Mouse (Mus musculus) kidney, adult 8-10 months (tissue): ENCODE data around the gene Olfr1417.

Experiments used
- DNase-seq, 2 experiments: peaks; one replicate each; pipeline ENCODE4 v3.0.0; 2022

Olfr1417 gene

GRCm38 (mm10) chr19:11810003-11810758 is 28.8 kb downstream of the Olfr1417 start:
- DNase-seq = no peak

- DNase-seq = no peak
Observed at GRCm38 (mm10) chr19:11808452-11808851, 30.6 kb downstream of the Olfr1417 start.

- DNase-seq = no peak
Observed at GRCm38 (mm10) chr19:11807822-11808221, 31.2 kb downstream of the Olfr1417 start.

DNA sequence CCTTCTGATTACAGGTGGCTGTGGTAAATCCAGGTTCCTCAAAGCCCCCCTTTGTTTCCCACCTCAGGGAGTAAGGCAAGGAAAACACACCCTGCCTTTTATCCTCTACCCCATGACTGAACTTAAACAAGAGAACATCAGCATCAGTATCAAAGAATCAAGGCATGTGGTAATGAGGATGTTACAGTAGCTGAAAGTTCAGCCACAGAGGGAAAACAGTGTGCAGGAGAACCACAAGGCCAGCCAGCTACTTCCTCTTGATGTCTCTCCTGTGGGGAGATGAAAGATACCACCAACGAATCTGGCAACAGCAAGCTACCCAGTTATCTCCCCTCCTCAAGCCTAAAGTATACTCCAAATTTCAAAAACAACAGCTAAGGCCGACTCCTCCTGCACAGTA is 31.8 kb downstream of the Olfr1417 start:
- no peak for DNase-seq

DNA sequence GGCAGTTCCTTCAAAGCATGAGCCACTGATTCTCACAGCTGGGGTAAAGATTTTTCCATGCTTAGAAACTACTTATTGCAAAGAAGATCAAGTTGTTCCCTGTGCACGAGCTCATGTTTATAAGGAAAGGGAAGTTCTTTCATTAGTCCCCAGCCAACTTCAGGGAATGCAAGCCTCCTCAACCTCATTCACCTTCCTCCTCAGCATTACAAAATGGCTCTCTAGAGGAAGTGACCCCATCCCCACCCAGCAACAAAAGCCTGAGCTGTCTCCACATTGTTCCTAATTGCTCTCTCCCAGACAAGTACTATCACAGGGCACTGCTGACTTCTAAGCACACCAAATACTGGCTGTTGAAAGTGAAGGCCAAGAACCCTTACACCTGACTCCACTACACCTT is 34.6 kb downstream of the Olfr1417 start:
- no peak for DNase-seq

- no peak for DNase-seq
Observed at GRCm38 (mm10) chr19:11800531-11801315, 38.3 kb downstream of the Olfr1417 start.

DNA sequence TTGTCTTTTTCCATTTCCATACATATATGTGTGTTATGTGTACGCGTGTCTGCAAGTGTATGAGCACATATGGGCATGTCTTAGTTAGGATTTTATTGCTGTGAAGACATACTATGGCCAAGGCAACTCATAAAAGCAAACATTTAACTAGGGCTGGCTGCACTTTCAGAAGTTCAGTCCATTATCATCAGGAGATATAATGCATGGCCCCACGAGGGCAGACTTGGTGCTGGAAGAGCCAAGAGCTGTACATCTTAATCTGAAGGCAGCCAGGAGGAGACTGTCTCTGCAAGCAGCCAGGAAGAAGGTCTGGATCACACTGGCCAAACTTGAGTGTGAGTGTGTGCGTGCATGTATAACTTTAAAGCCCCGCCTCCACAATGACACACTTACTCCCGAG is 44.6 kb downstream of the Olfr1417 start:
- DNase-seq = no peak

DNA sequence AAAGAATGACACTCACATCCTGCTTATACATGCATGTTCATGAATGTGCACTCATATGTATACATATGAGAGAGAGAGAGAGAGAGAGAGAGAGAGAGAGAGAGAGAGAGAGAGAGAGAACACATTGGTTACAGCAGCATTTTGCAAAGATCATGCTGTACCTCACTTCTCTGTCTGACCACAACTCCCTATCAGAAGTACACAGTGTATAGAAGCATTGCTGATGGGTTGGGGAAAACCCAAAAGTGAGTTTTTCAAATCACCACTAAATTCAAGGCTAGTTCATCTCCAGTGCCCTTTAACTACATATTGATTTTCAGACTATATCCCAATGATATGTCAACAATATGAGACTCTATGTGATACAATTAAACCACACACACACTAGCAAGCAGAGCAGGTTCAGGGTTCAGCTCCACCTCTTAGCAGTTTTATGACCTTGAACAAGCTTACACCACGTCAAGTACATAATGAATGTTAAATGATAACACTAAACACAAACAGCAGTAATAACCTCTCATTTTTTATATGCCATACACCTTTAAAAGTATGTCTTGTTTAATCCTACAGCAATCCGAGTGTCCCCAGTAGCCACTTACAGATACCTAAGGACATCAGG is 45.2 kb downstream of the Olfr1417 start:
- DNase-seq = no peak

DNA sequence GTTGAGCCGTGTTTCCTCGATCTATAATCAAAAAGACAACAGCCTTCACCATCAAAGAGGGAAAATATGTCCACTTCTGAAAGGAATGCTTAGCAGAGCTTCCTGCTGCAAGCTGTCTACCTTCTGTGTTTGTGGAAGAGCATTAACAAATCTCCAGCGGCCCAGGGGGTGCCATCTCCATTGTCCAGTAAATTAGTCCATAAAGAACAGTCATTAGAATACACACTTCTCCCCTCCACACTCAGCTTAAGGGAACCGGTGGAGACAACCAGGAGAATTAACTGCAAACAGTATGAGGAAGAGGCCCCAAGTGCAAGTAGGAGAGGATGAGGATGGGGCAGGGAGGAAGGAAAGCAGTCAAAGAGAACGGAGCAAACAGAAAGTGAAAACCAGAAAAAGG is 47.2 kb downstream of the Olfr1417 start:
- DNase-seq = no peak

- no peak for DNase-seq
Observed at GRCm38 (mm10) chr19:11788876-11789275, 50.1 kb downstream of the Olfr1417 start.

GRCm38 (mm10) chr19:11787826-11788225 is 51.2 kb downstream of the Olfr1417 start:
- no peak for DNase-seq

DNA sequence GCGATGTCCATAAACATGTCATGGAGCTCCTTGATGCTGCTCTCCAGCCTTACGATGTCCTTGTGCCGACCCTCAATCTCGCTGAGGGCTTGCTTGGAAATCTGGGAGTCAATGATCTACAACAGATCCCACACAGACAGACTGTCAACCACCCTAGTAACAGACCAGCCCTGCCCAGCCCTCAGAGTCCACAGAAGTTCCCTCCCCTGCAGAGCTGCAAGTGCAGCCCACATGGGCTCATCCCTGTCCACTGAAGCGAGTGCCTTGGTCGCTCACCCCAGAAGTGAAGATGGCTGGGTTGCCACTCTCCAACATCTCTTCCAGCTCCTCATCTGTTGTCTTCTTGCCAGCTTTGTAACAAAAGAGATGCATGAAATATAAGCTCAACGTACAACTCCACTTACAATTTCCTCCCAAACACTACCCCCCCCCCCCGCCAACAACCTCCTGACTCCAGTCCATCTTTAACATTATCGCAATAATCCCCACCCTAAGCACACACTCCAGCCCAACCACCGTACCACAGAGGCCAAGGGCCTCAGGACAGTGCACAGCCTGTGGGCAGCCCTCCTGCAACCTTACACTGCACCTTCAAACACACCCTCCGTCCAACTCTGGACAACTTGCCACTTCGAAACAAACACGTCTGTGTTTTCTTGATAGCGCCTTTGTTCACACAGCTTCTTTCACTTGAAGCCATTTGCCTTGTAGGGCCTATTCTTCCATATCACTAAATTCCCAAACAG is 53.4 kb downstream of the Olfr1417 start:
- no peak for DNase-seq

- DNase-seq = peak; percentile 29 to 75
Observed at GRCm38 (mm10) chr19:11777191-11777865, 61.7 kb downstream of the Olfr1417 start.
